Mouse (Mus musculus): ENCODE data around the gene Tmem114.

DNA sequence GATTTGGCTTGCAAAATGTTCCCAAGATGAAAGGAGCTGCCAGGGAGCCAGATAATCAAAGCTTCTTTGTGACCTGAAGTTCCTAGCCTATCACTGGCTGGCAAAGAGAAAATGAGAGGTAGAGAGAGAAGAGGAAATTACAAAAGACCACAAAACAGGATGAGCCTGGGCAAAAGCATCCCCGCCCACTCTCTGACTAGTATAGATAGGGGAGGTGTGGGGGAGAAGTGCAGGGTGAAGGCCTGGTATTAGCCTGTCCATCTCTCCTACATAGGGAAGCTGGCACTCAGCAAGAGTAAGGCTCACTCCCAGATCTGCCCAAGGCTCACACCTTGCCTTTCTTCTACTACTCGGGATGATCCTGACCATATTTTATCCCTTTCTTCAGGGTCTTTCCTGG, 30.3 kb upstream of the Tmem114 start:
- TF ChIP-seq CTCF (IDR thresholded peaks at IDR 0.05; ENCODE audit: extremely low read depth, insufficient read length, insufficient replicate concordance, low read depth, low read length), result no peak
- no peak for TF ChIP-seq POLR2A (IDR thresholded peaks at IDR 0.05; ENCODE audit: low read depth, low read length)
